Mouse (Mus musculus) frontal cortex, postnatal 36 days (tissue): ENCODE data around the gene Fam43b.
"Not testable (repeated sequence)": the region's sequence is repeated elsewhere in the genome, so short reads cannot be mapped to it uniquely, and the experiment has no call there.

Experiments
- DNase-seq, 2 experiments: peaks; one replicate each; pipeline ENCODE4 v3.0.0; 2022; ENCODE audit warnings: low spot score in 2 of 2

Gene Fam43b

DNA sequence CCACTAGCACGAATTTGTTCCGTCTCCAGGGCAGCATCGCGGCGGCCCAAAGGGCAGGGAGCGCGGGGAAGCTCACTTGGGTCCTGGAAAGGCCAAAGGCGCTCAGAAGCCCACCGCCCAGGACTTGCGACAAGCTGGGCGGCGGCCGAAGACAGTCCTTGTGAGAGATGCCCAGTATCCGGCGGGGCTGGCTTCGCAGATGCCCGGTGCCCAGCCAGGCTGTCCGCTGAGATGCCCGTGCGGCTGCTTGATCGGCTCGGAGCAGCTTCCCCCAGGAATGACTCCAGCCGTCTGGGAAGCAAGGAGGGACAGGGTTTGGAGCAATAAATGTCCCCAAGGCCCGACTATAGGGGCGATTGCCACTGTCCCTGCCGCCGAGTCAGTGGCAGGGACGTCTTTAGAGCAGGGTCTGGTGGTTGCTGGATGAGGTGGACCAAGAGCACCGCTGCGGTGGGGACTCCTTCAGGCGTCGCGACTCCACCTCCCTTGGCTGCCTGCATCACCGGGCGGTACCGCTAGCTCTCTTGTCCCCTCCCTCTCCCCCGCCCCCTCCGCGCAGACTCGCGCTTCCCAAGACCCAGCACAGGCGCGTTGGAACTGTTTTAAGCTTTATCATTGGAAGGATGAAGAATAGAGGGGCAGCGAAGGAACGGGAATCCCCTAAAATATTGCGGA lies at the start of gene Fam43b:
Gene Fam43b (minus strand): TSS at position 558 of the 675 bp plus-strand sequence.
- peak; percentile 84 to 86 for DNase-seq

GRCm38 (mm10) chr4:138444941-138445340 lies 48.6 kb upstream of the Fam43b start:
- DNase-seq: no peak

DNA sequence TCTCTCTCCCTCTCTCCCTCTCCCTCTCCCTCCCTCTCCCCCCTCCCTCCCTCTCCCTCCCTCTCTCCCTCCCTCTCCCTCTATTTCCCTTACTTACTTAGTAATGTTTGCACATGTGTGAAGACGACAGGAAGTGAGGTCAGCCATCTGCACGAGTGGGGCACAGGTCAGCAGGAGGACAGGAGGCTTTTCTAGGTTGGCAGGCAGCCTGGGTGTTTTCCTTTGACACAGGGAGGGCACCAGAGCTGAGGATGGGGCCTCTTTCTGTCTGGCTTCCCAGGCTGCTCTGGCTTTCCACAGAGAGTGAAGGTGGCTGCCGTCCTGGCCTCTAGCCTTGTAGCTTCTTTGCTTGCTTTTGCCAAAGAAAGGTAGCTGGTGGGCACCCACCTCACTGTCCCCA lies 43.7 kb upstream of the Fam43b start:
- no peak for DNase-seq

DNA sequence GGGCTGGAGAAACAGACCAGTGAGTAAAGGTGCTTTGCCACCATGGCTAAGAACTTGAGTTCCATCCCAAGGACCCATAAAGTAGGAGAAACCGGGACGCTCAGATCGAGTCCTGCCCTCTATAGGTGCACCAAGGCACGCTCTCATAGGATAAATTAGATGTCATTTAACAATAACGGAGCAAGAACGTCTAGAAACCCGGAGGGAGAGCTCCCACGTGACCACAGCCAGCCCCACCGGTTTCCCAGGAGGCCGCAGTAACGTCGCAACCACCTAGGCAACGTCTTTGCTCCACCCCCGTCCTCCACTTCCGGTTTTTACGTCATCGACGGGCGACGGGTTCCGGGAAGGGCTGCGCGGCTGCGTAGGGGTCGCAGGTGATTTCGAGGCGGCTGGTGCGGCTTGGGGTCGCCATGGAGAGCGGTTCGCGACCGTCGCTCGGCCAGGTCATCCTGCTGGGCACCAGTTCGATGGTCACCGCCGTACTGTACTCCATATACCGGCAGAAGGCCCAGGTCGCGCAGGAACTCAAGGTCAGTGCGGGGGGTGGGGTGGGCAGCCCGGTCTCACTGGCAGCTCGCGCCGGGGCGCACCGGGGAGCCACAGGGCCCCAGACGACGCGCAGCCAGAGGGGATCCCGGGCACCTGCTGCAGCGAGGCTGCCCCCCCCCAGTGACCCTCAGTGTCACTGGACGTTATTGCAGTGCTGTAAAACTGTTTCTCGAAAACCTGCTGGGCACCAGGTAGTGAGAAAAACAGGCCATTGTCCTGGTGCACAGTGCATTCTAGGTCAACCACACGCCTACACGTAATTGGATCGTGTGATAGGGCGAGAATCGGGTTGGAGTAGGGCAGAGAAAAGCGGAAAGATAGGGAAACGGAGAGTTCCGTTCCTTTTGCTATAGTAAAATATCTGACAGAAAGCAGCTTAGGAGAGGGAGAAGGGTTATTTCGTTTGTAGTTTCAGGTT lies 38.3 kb upstream of the Fam43b start, which contains the start of gene Mul1:
Gene Mul1 (plus strand): TSS at position 325 of the 970 bp plus-strand sequence.
- peak; percentile 97 to 98 for DNase-seq

GRCm38 (mm10) chr4:138431340-138431739 lies 35.0 kb upstream of the Fam43b start:
- no peak for DNase-seq

GRCm38 (mm10) chr4:138429778-138430177 lies 33.5 kb upstream of the Fam43b start:
- peak in 1 of 2 experiments; percentile 50 for DNase-seq

- peak; percentile 92 to 94 for DNase-seq
These were observed 30.7 kb upstream of the Fam43b start for GRCm38 (mm10) chr4:138426778-138427705.

DNA sequence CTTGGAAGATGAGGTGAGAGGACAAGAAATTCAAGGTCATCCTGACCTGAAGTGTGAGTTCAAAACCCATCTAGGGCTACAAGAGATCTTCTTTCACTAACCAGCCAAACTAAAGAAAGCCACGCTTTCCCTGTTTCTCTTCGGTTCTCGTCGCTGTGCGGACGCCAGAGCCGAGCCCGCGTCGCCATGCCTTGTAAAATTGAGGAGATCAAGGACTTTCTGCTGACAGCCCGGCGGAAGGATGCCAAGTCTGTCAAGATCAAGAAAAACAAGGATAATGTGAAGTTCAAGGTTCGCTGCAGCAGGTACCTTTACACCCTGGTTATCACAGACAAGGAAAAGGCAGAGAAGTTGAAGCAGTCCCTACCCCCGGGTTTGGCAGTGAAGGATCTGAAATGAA lies 29.3 kb upstream of the Fam43b start:
- not testable (repeated sequence) for DNase-seq

GRCm38 (mm10) chr4:138425028-138425427 lies 28.7 kb upstream of the Fam43b start:
- no peak for DNase-seq

- DNase-seq: no peak
These were observed 22.1 kb upstream of the Fam43b start for GRCm38 (mm10) chr4:138418340-138418957.

GRCm38 (mm10) chr4:138417882-138418281 lies 21.6 kb upstream of the Fam43b start:
- DNase-seq: no peak

GRCm38 (mm10) chr4:138416414-138416813 lies 20.1 kb upstream of the Fam43b start:
- no peak for DNase-seq

- DNase-seq: peak; percentile 58 to 68
These were observed 19.7 kb upstream of the Fam43b start for GRCm38 (mm10) chr4:138415991-138416390.

DNA sequence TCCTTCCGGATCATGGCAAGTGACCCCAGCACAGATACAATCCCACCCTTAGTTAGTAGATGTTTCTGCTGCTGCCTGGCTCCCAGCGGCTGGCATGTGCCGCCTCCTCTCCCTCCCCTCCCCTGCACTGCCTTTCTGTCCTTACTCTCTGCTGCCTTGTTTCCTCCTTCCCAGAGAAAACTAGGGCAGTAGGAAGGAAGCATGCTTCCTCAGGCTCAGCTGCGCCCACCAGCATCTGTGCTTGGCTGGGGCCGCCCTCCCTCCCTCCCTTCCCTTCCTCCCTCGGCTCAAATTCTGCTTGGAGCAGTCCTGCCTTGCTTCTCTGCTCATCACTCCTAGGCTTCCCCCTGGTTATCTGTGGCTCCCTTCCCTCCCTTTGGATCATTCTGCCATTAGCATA lies 18.4 kb upstream of the Fam43b start:
- DNase-seq: peak; percentile 63 to 69

GRCm38 (mm10) chr4:138411504-138412121 lies 15.3 kb upstream of the Fam43b start:
- DNase-seq: no peak

DNA sequence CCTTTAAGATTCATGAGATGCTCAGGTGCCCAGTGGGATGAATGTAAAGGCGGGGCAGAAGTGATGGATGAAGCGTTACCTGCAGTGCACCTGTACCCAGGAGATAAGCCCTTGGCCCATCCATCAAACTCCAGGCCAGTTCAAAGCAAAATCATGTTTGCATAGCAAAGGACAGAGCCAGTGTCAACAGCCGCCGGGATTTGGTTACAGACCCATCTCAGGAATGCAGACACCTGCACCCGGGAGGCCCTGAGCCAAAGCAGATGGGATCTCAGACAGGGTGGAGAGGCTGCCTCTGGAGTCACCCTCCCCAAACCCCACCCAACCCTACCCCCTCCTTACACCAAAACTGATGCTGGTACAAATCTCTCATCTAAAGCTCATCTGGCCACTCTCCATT lies 14.7 kb upstream of the Fam43b start:
- no peak for DNase-seq

- no peak for DNase-seq
These were observed 11.3 kb upstream of the Fam43b start for GRCm38 (mm10) chr4:138407479-138408194.

DNA sequence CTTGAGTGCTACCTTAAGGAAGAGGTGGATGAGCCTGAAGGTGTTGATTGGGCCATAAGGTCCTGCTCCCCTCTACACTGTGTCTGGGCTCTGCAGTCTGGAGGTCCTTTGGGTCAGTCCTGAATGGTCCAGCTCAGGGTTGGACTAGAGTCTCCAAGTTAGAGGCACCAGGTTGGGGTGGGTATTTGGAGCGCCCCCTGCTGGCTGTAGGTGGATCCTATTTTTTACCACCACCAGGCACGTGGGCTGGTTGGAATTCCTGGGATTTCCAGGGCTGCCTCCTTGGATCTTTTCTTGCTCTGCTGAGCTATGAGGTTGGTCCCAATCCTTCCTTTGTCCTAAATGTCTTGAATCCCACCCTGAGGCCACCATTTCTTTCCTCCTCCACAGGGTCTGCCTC lies 8.5 kb upstream of the Fam43b start:
- DNase-seq: peak in 1 of 2 experiments; percentile 20

DNA sequence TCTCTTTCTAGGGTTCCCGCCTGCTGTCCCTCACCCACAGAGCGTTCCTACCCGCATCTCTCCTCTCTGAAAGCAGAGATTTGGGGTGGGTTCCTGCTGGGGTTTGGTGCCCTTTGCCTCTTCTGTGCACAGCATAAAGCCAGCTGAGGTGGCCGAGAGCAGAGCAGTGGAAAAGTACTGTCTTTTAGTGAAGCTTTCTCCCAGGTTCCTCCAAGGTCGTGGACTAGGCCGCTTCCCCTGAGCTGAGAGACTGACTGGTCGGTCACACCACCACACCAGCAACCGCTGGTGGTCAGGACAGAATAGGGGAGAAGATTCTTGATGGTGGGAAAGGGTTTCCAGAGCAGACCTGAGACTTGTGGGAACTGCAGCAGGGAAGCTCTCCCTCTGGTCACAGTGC lies 383 bp upstream of the Fam43b start:
- no peak for DNase-seq
